Mouse (Mus musculus): ENCODE measurements at regions not wholly inside any gene's neighbourhood (a gene's known extent, or its start where the extent isn't known, plus 50 kb on each side); places are given as distances from the start of the nearest gene placed in this dataset.

GRCm38 (mm10) chr15:5414401-5414800, 170.4 kb upstream of the Ptger4 start:
- no peak for DNase-seq (ENCODE audit: low read depth, low spot score)

GRCm38 (mm10) chr15:5416031-5416430, 172.0 kb upstream of the Ptger4 start:
- no peak for DNase-seq (ENCODE audit: low read depth, low spot score)

- no peak for DNase-seq (ENCODE audit: low read depth, low spot score)
Measured at GRCm38 (mm10) chr15:5426641-5427040, 182.7 kb upstream of the Ptger4 start.

- DNase-seq (ENCODE audit: low read depth, low spot score) = no peak
Measured at GRCm38 (mm10) chr15:5427319-5428048, 183.5 kb upstream of the Ptger4 start.

GRCm38 (mm10) chr15:5432018-5432417, 188.0 kb upstream of the Ptger4 start:
- DNase-seq (ENCODE audit: low read depth, low spot score) = no peak

- no peak for DNase-seq (ENCODE audit: low read depth, low spot score)
Measured at GRCm38 (mm10) chr15:5437020-5437419, 193.0 kb upstream of the Ptger4 start.

- DNase-seq (ENCODE audit: low read depth, low spot score) = no peak
Measured at GRCm38 (mm10) chr15:5446040-5446755, 202.2 kb upstream of the Ptger4 start.

GRCm38 (mm10) chr15:5446756-5447314, 202.8 kb upstream of the Ptger4 start:
- DNase-seq (ENCODE audit: low read depth, low spot score) = no peak

GRCm38 (mm10) chr15:5447707-5448496, 203.9 kb upstream of the Ptger4 start:
- no peak for DNase-seq (ENCODE audit: low read depth, low spot score)

- DNase-seq (ENCODE audit: low read depth, low spot score) = no peak
Measured at GRCm38 (mm10) chr15:5459083-5459482, 215.1 kb upstream of the Ptger4 start.

- no peak for DNase-seq (ENCODE audit: low read depth, low spot score)
Measured at GRCm38 (mm10) chr15:5459580-5459979, 215.6 kb upstream of the Ptger4 start.

GRCm38 (mm10) chr15:5462651-5463050, 218.7 kb upstream of the Ptger4 start:
- DNase-seq (ENCODE audit: low read depth, low spot score) = no peak

GRCm38 (mm10) chr15:5464732-5465131, 220.7 kb upstream of the Ptger4 start:
- no peak for DNase-seq (ENCODE audit: low read depth, low spot score)

GRCm38 (mm10) chr15:5468535-5469073, 224.6 kb upstream of the Ptger4 start:
- DNase-seq (ENCODE audit: low read depth, low spot score) = no peak

- no peak for DNase-seq (ENCODE audit: low read depth, low spot score)
Measured at GRCm38 (mm10) chr15:5475389-5475995, 231.5 kb upstream of the Ptger4 start.

- no peak for DNase-seq (ENCODE audit: low read depth, low spot score)
Measured at GRCm38 (mm10) chr15:5493286-5493685, 249.3 kb upstream of the Ptger4 start.

- no peak for DNase-seq (ENCODE audit: low read depth, low spot score)
Measured at GRCm38 (mm10) chr15:5495187-5495849, 251.3 kb upstream of the Ptger4 start.

- DNase-seq (ENCODE audit: low read depth, low spot score) = no peak
Measured at GRCm38 (mm10) chr15:5495954-5496353, 252.0 kb upstream of the Ptger4 start.

- no peak for DNase-seq (ENCODE audit: low read depth, low spot score)
Measured at GRCm38 (mm10) chr15:5504502-5504901, 260.5 kb upstream of the Ptger4 start.

- DNase-seq (ENCODE audit: low read depth, low spot score) = no peak
Measured at GRCm38 (mm10) chr15:5506848-5507544, 263.0 kb upstream of the Ptger4 start.

Measured in telencephalon, adult 2 months (tissue).